Mouse (Mus musculus) thymus, postnatal 10 days (tissue): ENCODE data around the gene Pgap2.

Source experiments
- DNase-seq, 2 experiments: peaks; one replicate each; pipeline ENCODE4 v3.0.0; 2021; ENCODE audit warnings: low spot score in 2 of 2

The Pgap2 gene

GRCm38 (mm10) chr7:102266401-102267042 lies 56.5 kb downstream of the Pgap2 start:
- peak; percentile 74 to 78 for DNase-seq

DNA sequence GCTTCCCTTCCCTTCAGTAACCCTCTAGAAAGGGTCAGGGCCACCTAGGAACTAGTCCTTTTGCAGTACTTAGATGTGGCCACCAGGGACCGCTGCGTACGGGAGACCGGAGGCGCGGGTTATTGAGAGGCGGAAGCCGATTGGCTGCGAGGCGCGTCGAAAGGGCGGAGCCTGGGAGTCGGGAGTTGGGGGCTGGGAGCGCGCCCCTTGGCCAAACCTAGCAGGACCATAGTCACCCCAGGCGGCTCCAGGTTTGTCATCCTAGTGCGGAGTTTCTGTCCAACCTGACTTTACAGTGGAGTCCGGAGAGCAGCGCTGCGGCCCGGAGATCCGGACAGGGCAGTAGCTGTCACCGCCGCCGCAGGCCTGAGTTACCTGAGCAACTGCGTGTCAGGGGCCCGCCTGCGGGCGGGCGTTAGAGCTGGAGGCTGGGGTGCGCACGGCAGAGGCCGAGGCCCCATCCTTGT lies 57.1 kb downstream of the Pgap2 start:
- DNase-seq: peak; percentile 95 to 97

DNA sequence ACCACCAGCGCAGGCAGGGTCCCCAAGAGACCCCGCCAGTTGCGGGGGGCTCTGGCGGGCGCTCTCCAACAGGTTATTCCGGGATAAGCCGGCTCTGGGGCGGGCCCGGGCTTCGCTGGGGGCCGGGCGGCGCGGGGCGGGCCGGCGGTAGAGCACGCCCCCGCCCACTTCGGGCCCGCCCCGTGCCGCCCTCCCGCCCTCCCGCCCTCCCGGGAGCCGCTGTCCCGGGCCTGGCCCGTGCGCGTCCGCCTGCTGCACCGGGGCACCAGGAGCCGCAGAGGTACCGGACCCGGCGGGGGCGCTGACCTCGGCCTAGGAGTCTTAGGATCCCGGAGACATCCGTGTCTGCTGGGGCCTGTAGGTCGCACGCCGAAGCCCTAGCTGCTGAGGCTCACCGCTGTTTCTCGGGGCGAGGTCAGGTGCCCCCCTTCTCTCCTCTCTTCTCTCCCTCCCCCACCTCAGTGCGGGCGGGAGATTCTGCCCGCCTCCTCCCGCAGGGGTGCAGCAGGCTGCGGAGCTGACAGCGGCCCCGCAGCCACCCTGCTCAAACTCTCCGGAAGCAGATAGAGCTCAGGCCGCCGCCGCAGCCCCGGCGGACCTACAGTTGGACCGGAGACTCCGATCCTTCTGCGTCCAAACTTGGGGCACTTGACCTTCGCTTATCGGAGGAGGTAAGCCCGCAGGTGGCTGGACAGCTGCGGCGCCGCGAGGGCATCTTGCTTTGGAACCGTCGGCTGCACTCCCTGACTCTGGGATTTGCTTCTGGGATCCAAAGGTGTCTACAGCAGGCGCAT lies 57.8 kb downstream of the Pgap2 start, which contains the start of gene Stim1:
Stim1 (plus strand) TSS at position 206 of the 794 bp plus-strand sequence.
- peak; percentile 70 to 78 for DNase-seq

GRCm38 (mm10) chr7:102268395-102268748 lies 58.4 kb downstream of the Pgap2 start:
- peak in 1 of 2 experiments; percentile 26 for DNase-seq

- no peak for DNase-seq
Measured at GRCm38 (mm10) chr7:102272422-102272948, 62.5 kb downstream of the Pgap2 start.

DNA sequence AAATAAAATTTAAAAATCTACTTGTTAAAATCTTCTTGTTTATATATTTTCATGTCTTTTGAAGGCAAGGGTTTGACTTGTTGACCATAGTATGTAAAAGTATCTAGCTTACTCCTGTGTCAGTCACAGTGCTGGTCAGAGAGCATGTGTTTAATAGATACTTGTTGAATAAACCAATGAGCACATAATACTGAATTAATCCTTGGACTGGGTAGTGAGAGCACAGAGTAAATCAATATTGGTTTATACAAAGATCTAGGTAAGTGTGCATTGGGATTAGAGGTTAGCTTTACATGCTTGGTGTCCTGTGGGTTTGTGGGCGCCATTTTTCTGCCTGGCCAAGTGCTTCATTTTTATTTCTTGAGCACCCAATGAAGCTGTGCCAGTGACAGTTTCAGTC lies 71.4 kb downstream of the Pgap2 start:
- no peak for DNase-seq

- DNase-seq: no peak
Measured at GRCm38 (mm10) chr7:102282261-102282660, 72.3 kb downstream of the Pgap2 start.
